Mouse (Mus musculus) small intestine, adult 2 months (tissue): ENCODE measurements at regions not wholly inside any gene's neighbourhood (a gene's known extent, or its start where the extent isn't known, plus 50 kb on each side); places are given as distances from the start of the nearest gene placed in this dataset.

Experiments
- H3K27ac ChIP-seq: fragments of 200-500 bp; 2 replicates; pipeline ENCODE4 v1.5.1; 2012; ENCODE audit warnings: low read depth, low read length, control low read depth, inconsistent platforms; ENCODE audit not compliant: insufficient read depth
- H3K27me3 ChIP-seq: fragments of 200-500 bp; 2 replicates; pipeline ENCODE4 v1.6.1; 2012; ENCODE audit warnings: mild to moderate bottlenecking, moderate library complexity, low read length, inconsistent platforms; ENCODE audit not compliant: control insufficient read depth, insufficient read depth
- H3K36me3 ChIP-seq: fragments of 200-500 bp; 2 replicates; pipeline ENCODE4 v1.6.1; 2012; ENCODE audit warnings: mild to moderate bottlenecking, low read length, control low read depth, inconsistent platforms; ENCODE audit not compliant: control insufficient read depth, insufficient read depth
- H3K4me1 ChIP-seq: fragments of 200-500 bp; 2 replicates; pipeline ENCODE4 v1.6.1; 2012; ENCODE audit warnings: low read length, inconsistent platforms, mixed read lengths; ENCODE audit not compliant: control insufficient read depth, insufficient read depth, insufficient read length
- H3K4me3 ChIP-seq: fragments of 200-500 bp; 2 replicates; pipeline ENCODE4 v1.5.1; 2012; ENCODE audit warnings: low read depth, mild to moderate bottlenecking, control low read depth, inconsistent platforms, low read length, moderate library complexity
- CTCF ChIP-seq: fragments of 200-500 bp; IDR thresholded peaks from 2 replicates; pipeline ENCODE4 v1.5.1; 2012; ENCODE audit warnings: low read depth, mild to moderate bottlenecking, control low read depth, inconsistent platforms, low read length, moderate library complexity, mixed read lengths; ENCODE audit not compliant: insufficient replicate concordance, insufficient read length; ENCODE audit errors: extremely low read depth
- POLR2A ChIP-seq: fragments of 200-500 bp; IDR thresholded peaks from 2 replicates; pipeline ENCODE4 v1.6.1; 2012; ENCODE audit warnings: low read depth, mild to moderate bottlenecking, control low read depth, inconsistent platforms, low read length, moderate library complexity
- WGBS: fragments of 180-500 bp; shearing (Covaris S2); methylation state at CpG from one replicate; pipeline ENCODE4 v1.1.7; 2018; 5-methylcytosine and 5-hydroxymethylcytosine counted together

DNA sequence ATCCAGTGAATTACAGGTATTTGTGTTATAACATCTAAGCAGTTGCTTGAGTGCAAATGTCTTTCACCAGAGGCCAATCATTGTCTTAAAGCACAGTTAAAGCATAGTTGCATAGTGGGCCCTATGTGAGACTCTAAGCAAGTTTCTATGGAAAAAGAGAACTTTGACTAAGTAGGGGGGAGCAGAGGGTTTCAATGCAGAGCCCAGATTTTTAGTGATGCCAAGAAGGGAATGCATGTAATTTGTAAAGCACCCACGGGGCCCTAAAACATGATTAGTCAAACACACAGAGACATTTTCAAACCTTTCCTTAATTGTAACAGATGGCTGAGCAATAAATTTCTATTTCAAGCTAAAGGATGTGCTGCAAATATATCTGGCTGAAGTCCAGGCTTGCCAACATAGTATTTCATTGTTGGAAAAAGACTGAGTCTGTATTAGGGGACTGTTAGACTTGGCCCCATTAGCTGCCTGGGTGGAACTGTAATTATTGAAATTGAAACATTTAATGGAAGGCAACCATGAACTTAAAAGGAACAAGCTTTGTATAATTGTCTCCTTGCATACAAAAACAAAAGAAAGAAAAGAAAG is 107.6 kb upstream of the Smc2 start:
- no peak overlapping the region for H3K4me3 ChIP-seq
- H3K36me3 ChIP-seq = no peaks in the 10 kb centered on the region
- TF ChIP-seq CTCF (no peak), POLR2A (no peak)
- WGBS = 50% methylated on average over 1 of the region's 1 CpGs
- no peak overlapping the region for H3K27ac ChIP-seq
- H3K27me3 ChIP-seq = no peaks in the 10 kb centered on the region
- no peaks in the 10 kb centered on the region for H3K4me1 ChIP-seq

DNA sequence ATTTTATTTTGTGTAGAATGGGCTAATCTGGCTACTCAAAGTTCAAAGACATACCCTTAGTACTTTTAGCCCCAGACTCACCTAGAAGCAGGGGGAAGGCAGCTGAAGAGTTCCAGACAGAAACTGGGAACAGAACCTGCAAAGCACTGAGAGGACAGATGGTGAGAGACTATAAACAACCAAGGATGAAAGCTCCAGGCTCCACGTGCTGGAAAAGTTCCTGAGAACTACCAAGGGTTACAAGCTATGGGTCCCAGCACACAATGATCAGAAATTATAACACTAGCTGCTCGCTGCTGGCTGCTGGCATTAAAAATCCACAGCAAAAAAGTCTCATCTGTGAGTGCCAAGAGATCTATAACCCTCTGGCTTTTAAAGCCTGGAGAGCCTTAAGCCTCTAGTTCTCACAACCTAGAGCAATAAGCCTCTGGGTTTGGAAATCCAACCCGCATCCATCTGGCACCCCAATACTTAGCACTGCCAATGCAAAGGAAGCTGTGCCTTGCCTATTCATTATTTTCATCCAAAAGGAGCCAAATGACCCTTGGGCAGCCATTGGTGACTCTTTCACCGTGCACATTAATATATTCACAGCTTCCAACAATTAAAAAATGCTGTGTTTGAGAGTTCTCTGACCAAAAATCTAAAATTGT is 102.6 kb upstream of the Smc2 start:
- TF ChIP-seq CTCF (no peak), POLR2A (no peak)
- 65% methylated on average over 4 of the region's 4 CpGs for WGBS
- no peak overlapping the region for H3K4me3 ChIP-seq
- no peaks in the 10 kb centered on the region for H3K36me3 ChIP-seq
- no peaks in the 10 kb centered on the region for H3K27me3 ChIP-seq
- H3K27ac ChIP-seq = no peak overlapping the region
- no peaks in the 10 kb centered on the region for H3K4me1 ChIP-seq

DNA sequence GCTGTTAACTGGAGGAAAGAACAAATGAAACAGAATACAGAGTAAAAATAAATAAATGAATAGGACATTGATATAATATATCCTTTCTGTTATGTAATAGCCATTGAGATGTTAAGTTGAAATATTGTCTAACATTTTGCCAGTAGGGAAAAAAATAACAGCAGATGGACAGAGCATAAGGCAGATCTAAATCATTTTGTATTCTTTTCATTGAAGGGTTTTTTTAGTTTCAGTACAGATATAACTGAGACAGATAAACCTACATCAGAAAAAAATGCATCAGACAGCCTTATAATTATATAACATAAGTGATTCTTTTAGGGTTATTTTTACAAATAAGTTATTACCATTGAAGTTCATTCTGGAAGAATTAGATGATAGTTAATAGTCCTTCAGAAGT is 97.8 kb upstream of the Smc2 start:
- Histone ChIP-seq H3K27me3 (no peaks in the 10 kb centered on the region), H3K27ac (no peak overlapping the region), H3K36me3 (no peaks in the 10 kb centered on the region), H3K4me1 (no peaks in the 10 kb centered on the region), H3K4me3 (no peak overlapping the region)
- TF ChIP-seq CTCF = no peak
- no peak for TF ChIP-seq POLR2A

DNA sequence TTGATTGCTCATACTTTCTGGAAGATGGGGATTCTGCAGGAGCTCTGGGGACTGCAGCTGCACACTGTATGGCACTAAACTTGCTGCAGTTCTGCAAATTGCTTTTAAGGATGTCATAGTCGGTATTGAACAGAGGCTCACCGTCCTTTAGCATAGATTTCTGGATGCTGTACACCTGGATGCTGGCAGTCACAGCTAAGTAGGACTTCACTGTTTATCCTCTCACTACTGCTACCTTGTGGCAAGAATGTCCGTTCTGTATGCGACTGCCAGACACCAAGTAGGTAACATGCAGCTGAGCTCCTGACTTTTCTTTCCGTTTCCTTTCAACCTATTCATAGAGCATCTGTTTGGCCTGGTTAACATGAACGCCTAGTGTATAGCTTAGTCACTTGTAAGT is 77.3 kb upstream of the Smc2 start:
- no peak for TF ChIP-seq POLR2A
- no peak for TF ChIP-seq CTCF
- 60% methylated on average over 6 of the region's 6 CpGs for WGBS

DNA sequence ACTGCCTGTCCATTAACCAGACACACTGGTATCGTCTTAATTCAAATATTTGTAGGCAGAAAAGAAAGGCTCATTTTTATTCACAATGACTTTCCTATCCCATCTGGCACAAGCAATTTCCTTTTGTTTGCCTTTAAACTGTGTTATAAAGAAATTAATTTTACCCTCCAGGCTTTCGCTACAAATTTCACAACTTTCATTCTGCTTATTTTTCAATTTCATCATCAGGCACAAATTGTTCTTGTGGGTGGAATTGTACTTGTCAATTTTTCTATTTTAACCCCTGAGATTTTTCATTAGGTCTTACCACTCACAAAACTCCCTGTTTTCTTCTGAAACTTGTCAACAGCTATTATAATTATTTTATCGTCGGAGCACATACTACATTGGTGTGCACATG is 73.2 kb upstream of the Smc2 start:
- no peak for TF ChIP-seq POLR2A
- no peak for TF ChIP-seq CTCF
- no peak overlapping the region for H3K4me3 ChIP-seq
- no peak overlapping the region for H3K27ac ChIP-seq
- WGBS = 78% methylated on average over 4 of the region's 4 CpGs
- H3K36me3 ChIP-seq = no peaks in the 10 kb centered on the region
- no peaks in the 10 kb centered on the region for H3K27me3 ChIP-seq
- H3K4me1 ChIP-seq = no peaks in the 10 kb centered on the region

More for the DNA sequence above, 77.3 kb upstream of the Smc2 start:
- H3K27ac ChIP-seq = no peak overlapping the region
- H3K4me1 ChIP-seq = no peaks in the 10 kb centered on the region
- no peak overlapping the region for H3K4me3 ChIP-seq
- no peaks in the 10 kb centered on the region for H3K27me3 ChIP-seq
- H3K36me3 ChIP-seq = no peaks in the 10 kb centered on the region

DNA sequence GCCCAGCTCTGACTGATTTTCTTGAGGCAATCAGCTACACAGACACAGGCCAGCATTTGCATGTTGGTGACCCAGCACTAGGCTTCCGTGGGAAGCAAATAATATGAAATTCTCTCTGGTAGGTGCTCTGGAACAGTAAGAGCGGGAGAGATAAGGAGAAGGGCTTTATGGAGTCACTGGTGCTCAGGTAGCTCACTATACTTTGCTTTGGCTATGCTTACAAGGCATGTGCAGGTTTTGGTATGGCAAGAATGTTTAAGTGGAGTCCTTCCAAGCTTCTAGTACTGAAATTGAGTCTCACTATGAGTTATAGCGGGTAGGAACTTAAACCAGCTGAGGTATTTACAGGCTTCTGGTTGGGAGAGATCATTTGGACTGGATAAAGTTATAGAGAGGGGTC is 70.5 kb upstream of the Smc2 start:
- TF ChIP-seq CTCF (no peak), POLR2A (no peak)
- 82% methylated on average over 3 of the region's 3 CpGs for WGBS
- H3K36me3 ChIP-seq = no peaks in the 10 kb centered on the region
- no peak overlapping the region for H3K27ac ChIP-seq
- H3K4me1 ChIP-seq = no peaks in the 10 kb centered on the region
- H3K27me3 ChIP-seq = no peaks in the 10 kb centered on the region
- H3K4me3 ChIP-seq = no peak overlapping the region
